Comparison of ENCODE assay signal across 25 mouse cellular contexts in genomic region chr8:89385028-89385427, GRCm38 (mm10).
DNase-seq lines count a peak whose midpoint lies in the region; ATAC-seq lines count a peak whose summit lies in the region.
"Had no signal": no experiment of that assay in that cellular context is flagged by ENCODE, and none has a peak within 500 bp of the region (broad histone marks: within the 10 kb centered on the region; RNA-seq: fewer than 3 reads in every experiment).

No protein-coding gene starts in this region.

- no peaks in the 10 kb centered on the region for H3K27me3 ChIP-seq in heart, embryonic 10.5 days (ENCODE audit: insufficient read depth, poor library complexity, severe bottlenecking)
- no peaks in the 10 kb centered on the region for H3K27me3 ChIP-seq in kidney, embryonic 16.5 days (ENCODE audit: insufficient read depth, low read length)
- H3K27me3 ChIP-seq in kidney, embryonic 14.5 days (ENCODE audit: control insufficient read depth, insufficient read depth, low read length): no peaks in the 10 kb centered on the region
- no peaks in the 10 kb centered on the region for H3K27me3 ChIP-seq in neural tube, embryonic 13.5 days
- H3K27me3 ChIP-seq in neural tube, embryonic 15.5 days (replicated peaks): peaks cover 8% of the 10 kb centered on the region; the same call in 1 of the 2 replicates
- H3K27me3 ChIP-seq: heart, embryonic 13.5 days had no signal

- H3K9ac ChIP-seq in kidney, embryonic 16.5 days (replicated peaks; ENCODE audit: low read length): no peak overlapping the region
- H3K9ac ChIP-seq in kidney, embryonic 14.5 days (ENCODE audit: low read depth, low read length): no peak overlapping the region
- H3K9ac ChIP-seq in neural tube, embryonic 13.5 days: no peak overlapping the region
- no peak overlapping the region for H3K9ac ChIP-seq in neural tube, embryonic 15.5 days (replicated peaks)
- H3K9ac ChIP-seq: embryonic facial prominence, embryonic 13.5 days; forebrain, postnatal 0 days; heart, embryonic 13.5 days; hindbrain, embryonic 14.5 days had no signal

- no peaks in the 10 kb centered on the region for H3K9me3 ChIP-seq in heart, embryonic 10.5 days
- no peaks in the 10 kb centered on the region; the same call in 1 of the 2 replicates for H3K9me3 ChIP-seq in kidney, embryonic 16.5 days (ENCODE audit: low read length)
- no peaks in the 10 kb centered on the region for H3K9me3 ChIP-seq in kidney, embryonic 14.5 days (ENCODE audit: control insufficient read depth, low read length)
- no peaks in the 10 kb centered on the region for H3K9me3 ChIP-seq in neural tube, embryonic 13.5 days
- H3K9me3 ChIP-seq in neural tube, embryonic 15.5 days (replicated peaks): no peaks in the 10 kb centered on the region
- H3K9me3 ChIP-seq: embryonic facial prominence, embryonic 13.5 days; heart, embryonic 13.5 days had no signal

- H3K27ac ChIP-seq in heart, embryonic 10.5 days: no peak overlapping the region
- H3K27ac ChIP-seq in kidney, embryonic 16.5 days (ENCODE audit: low read length): 0 out of 2 replicates have a peak overlapping the region, but pooled peaks have one; percentile 23
- no peak overlapping the region for H3K27ac ChIP-seq in kidney, embryonic 14.5 days (ENCODE audit: low read depth, low read length)
- H3K27ac ChIP-seq in neural tube, embryonic 13.5 days (replicated peaks): peak overlapping the region; percentile 61; the same call in 1 of the 2 replicates
- H3K27ac ChIP-seq in neural tube, embryonic 15.5 days (replicated peaks): no peak overlapping the region; the same call in 1 of the 2 replicates
- H3K27ac ChIP-seq: embryonic facial prominence, embryonic 13.5 days; gastrocnemius, adult 2 months; heart, embryonic 13.5 days had no signal

- DNase-seq in heart, embryonic 10.5 days (ENCODE audit: low spot score): peak; percentile 63
- no peak for DNase-seq in heart, adult 18-20 months
- DNase-seq in left cerebral cortex, postnatal 25 days (ENCODE audit: low spot score in 2 of 2): no peak
- DNase-seq: adrenal gland, adult 2 months; adrenal gland, postnatal 14 days; cerebellum, adult 11 months; cerebellum, adult 2 months; cerebellum, adult 9-11 months; cerebellum, postnatal 25 days; forebrain, postnatal 0 days; gastrocnemius, adult 2 months; gastrocnemius, postnatal 25 days; heart, postnatal 14 days; heart, postnatal 4 days had no signal

- intact Hi-C loops in left cerebral cortex, postnatal 25 days (cut with DNase I): no loop called here

- no peak for ATAC-seq in kidney, embryonic 16.5 days (ENCODE audit: low FRiP score, low TSS enrichment)
- no peak for ATAC-seq in kidney, embryonic 14.5 days (ENCODE audit: low FRiP score, low TSS enrichment)
- no peak for ATAC-seq in neural tube, embryonic 13.5 days (ENCODE audit: low read depth)
- ATAC-seq in neural tube, embryonic 15.5 days (ENCODE audit: low FRiP score): no peak
- ATAC-seq: CD4-positive, CD25-positive, alpha-beta regulatory T cell, adult 4 months; forebrain, embryonic 14.5 days; forebrain, postnatal 0 days; intestine, postnatal 0 days had no signal

- H3K4me3 ChIP-seq in heart, embryonic 10.5 days: no peak overlapping the region
- no peak overlapping the region for H3K4me3 ChIP-seq in kidney, embryonic 16.5 days (ENCODE audit: low read length)
- H3K4me3 ChIP-seq in kidney, embryonic 14.5 days (ENCODE audit: low read length): no peak overlapping the region
- H3K4me3 ChIP-seq in neural tube, embryonic 13.5 days: no peak overlapping the region
- no peak overlapping the region for H3K4me3 ChIP-seq in neural tube, embryonic 15.5 days (replicated peaks)
- H3K4me3 ChIP-seq: embryonic facial prominence, embryonic 13.5 days; erythroblast, embryonic 14.5 days; gastrocnemius, adult 2 months; heart, embryonic 13.5 days had no signal

- H3K4me1 ChIP-seq in heart, embryonic 10.5 days: peaks cover 37% of the 10 kb centered on the region
- peaks cover 53% of the 10 kb centered on the region for H3K4me1 ChIP-seq in kidney, embryonic 16.5 days (ENCODE audit: insufficient read depth, low read length)
- H3K4me1 ChIP-seq in kidney, embryonic 14.5 days (ENCODE audit: control insufficient read depth, insufficient read depth, low read length): peaks cover 41% of the 10 kb centered on the region
- H3K4me1 ChIP-seq in neural tube, embryonic 13.5 days (replicated peaks): peaks cover 63% of the 10 kb centered on the region
- H3K4me1 ChIP-seq in neural tube, embryonic 15.5 days: peaks cover 39% of the 10 kb centered on the region

- 76% methylated on average over 5 of the region's 5 CpGs for WGBS in heart, embryonic 10.5 days
- 68% methylated on average over 5 of the region's 5 CpGs for WGBS in kidney, embryonic 16.5 days
- 70% methylated on average over 5 of the region's 5 CpGs for WGBS in kidney, embryonic 14.5 days
- WGBS in neural tube, embryonic 13.5 days: 65% methylated on average over 5 of the region's 5 CpGs
- 67% methylated on average over 5 of the region's 5 CpGs for WGBS in neural tube, embryonic 15.5 days

- no peaks in the 10 kb centered on the region for H3K36me3 ChIP-seq in heart, embryonic 10.5 days
- H3K36me3 ChIP-seq in kidney, embryonic 16.5 days (ENCODE audit: insufficient read depth, low read length): no peaks in the 10 kb centered on the region
- no peaks in the 10 kb centered on the region for H3K36me3 ChIP-seq in kidney, embryonic 14.5 days (ENCODE audit: control insufficient read depth, insufficient read depth, low read length)
- no peaks in the 10 kb centered on the region for H3K36me3 ChIP-seq in neural tube, embryonic 13.5 days
- H3K36me3 ChIP-seq in neural tube, embryonic 15.5 days: no peaks in the 10 kb centered on the region
- H3K36me3 ChIP-seq: embryonic facial prominence, embryonic 13.5 days; heart, embryonic 13.5 days had no signal

- no peak overlapping the region for H3K4me2 ChIP-seq in kidney, embryonic 16.5 days (replicated peaks; ENCODE audit: low read depth, low read length)
- no peak overlapping the region for H3K4me2 ChIP-seq in kidney, embryonic 14.5 days (replicated peaks; ENCODE audit: low read depth, low read length)
- no peak overlapping the region for H3K4me2 ChIP-seq in neural tube, embryonic 13.5 days
- H3K4me2 ChIP-seq in neural tube, embryonic 15.5 days: no peak overlapping the region
- H3K4me2 ChIP-seq: embryonic facial prominence, embryonic 13.5 days; heart, embryonic 13.5 days; hindbrain, embryonic 14.5 days had no signal

Comparison
In these comparisons a context has a peak if more than half of its experiments do, and no peak if none do; other contexts are left out.
1. H3K27ac ChIP-seq: peak in kidney, embryonic 16.5 days (single experiment) and neural tube, embryonic 13.5 days (single experiment); none in heart, embryonic 10.5 days (single experiment), kidney, embryonic 14.5 days (single experiment) and neural tube, embryonic 15.5 days (single experiment).